Mouse (Mus musculus) central nervous system, embryonic 18 days (tissue): ENCODE measurements around the gene Rhox3e. TPM values are rescaled to one million over a fixed set of nuclear protein-coding genes. Genes with fewer than 3 reads are reported as not detected.

Source experiments
- polyA plus RNA-seq: library from polyadenylated mRNA; depleted of rRNA; stranded (reverse); fragments of >200 nt; gene quantifications from 2 replicates; pipeline ENCODE4 v1.2.3, GENCODE M21; 2012; rRNA removed

Rhox3e gene
- not detected in 2 replicates for polyA plus RNA-seq

GRCm38 (mm10) chrX:37541719-37542118, at the start of gene Rhox3e:
Gene Rhox3e (plus strand): TSS chrX:37542019.

GRCm38 (mm10) chrX:37514059-37514458, 27.8 kb upstream of the Rhox3e start, which contains the start of gene Rhox4d:
Gene Rhox4d (plus strand): TSS chrX:37514359.

GRCm38 (mm10) chrX:37530152-37530551, 11.7 kb upstream of the Rhox3e start, which contains the start of gene Rhox2e:
Gene Rhox2e (plus strand): TSS chrX:37530452.

DNA sequence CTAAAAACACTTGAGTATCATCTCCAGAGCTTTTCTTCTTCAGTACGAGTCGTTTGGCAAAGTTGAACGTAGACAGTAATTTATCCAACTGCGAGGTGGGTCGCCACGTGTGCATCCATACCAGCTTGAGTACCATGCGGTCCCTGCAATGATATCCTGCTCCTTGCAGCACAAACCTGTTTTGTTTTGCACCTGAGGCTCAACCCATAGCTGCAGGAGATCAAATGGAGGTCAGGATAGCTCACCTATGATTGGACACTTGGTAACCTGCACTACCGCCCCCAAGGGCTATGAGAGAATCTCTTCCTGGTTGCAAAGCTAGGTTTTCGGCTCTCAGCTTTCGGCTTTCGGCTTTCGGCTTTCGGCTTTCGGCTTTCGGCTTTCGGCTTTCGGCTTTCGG, 15.3 kb downstream of the Rhox3e start, which contains the start of gene Rhox4e:
TSS of gene Rhox4e (plus strand) at position 301 of the 400 bp plus-strand sequence.

GRCm38 (mm10) chrX:37571105-37571504, 29.3 kb downstream of the Rhox3e start, which contains the start of gene Rhox2f:
Gene Rhox2f (plus strand): TSS chrX:37571405.

GRCm38 (mm10) chrX:37580692-37581091, 38.9 kb downstream of the Rhox3e start, which contains the start of gene Rhox3f:
Gene Rhox3f (plus strand): TSS chrX:37580992.

Other genes starting within 250 kb of the Rhox3e start
- not detected in 2 replicates for gene Rhox3a2, start 162.0 kb upstream of the Rhox3e start, polyA plus RNA-seq
- not detected in 2 replicates for gene Rhox4a2, start 151.2 kb upstream of the Rhox3e start, polyA plus RNA-seq
- gene Rhox2b, start 130.0 kb upstream of the Rhox3e start, polyA plus RNA-seq = not detected in 2 replicates
- gene Rhox4b, start 109.5 kb upstream of the Rhox3e start, polyA plus RNA-seq = not detected in 2 replicates
- not detected in 2 replicates for gene Rhox2c, start 88.3 kb upstream of the Rhox3e start, polyA plus RNA-seq
- gene Rhox3c, start 83.4 kb upstream of the Rhox3e start, polyA plus RNA-seq = not detected in 2 replicates
- not detected in 2 replicates for gene Rhox4c, start 61.7 kb upstream of the Rhox3e start, polyA plus RNA-seq
- gene Rhox2d, start 48.6 kb upstream of the Rhox3e start, polyA plus RNA-seq = not detected in 2 replicates
- not detected in 2 replicates for gene Rhox4d, start 27.7 kb upstream of the Rhox3e start, polyA plus RNA-seq
- gene Rhox2e, start 11.6 kb upstream of the Rhox3e start, polyA plus RNA-seq = 0.12 TPM in 1 of 2 replicates, not detected in the other
- not detected in 2 replicates for gene Rhox4e, start 15.4 kb downstream of the Rhox3e start, polyA plus RNA-seq
- not detected in 2 replicates for gene Rhox2f, start 29.4 kb downstream of the Rhox3e start, polyA plus RNA-seq
- not detected in 2 replicates for gene Rhox3f, start 39.0 kb downstream of the Rhox3e start, polyA plus RNA-seq
- not detected in 2 replicates for gene Rhox4f, start 65.7 kb downstream of the Rhox3e start, polyA plus RNA-seq
- not detected in 2 replicates for gene Rhox3g, start 86.6 kb downstream of the Rhox3e start, polyA plus RNA-seq
- not detected in 2 replicates for gene Rhox2g, start 101.5 kb downstream of the Rhox3e start, polyA plus RNA-seq
- gene Rhox4g, start 109.3 kb downstream of the Rhox3e start, polyA plus RNA-seq = not detected in 2 replicates
- gene Rhox3h, start 126.7 kb downstream of the Rhox3e start, polyA plus RNA-seq = not detected in 2 replicates
- gene Rhox2h, start 131.3 kb downstream of the Rhox3e start, polyA plus RNA-seq = not detected in 2 replicates